Mouse (Mus musculus) granulocyte monocyte progenitor cell, adult 5-6 weeks (primary cell): ENCODE data around the gene Wnt1. TPM values are rescaled to one million over a fixed set of nuclear protein-coding genes. Genes with fewer than 3 reads are reported as not detected.
"Not testable (repeated sequence)": the region's sequence is repeated elsewhere in the genome, so short reads cannot be mapped to it uniquely, and the experiment has no call there.

Experiments
- ATAC-seq: replicated peaks from 2 replicates; pipeline ENCODE4 v1.8.0; 2016; ENCODE audit warnings: mild to moderate bottlenecking, moderate TSS enrichment, inconsistent platforms; ENCODE audit not compliant: poor library complexity, severe bottlenecking
- total RNA-seq, 2 experiments: library from RNA; stranded (forward) in 1 of 2; stranded (reverse) in 1 of 2; fragments of 200-712, 200-1000 nt in 1 of 2; fragments of >200 nt in 1 of 2; fragmentation: Nextera tagmentation in 1 of 2; gene quantifications; 2 replicates each; pipeline ENCODE4 v1.2.3; 2014 to 2017

The Wnt1 gene
- total RNA-seq (2014; fragmentation: Nextera tagmentation) (not detected in 2 replicates), total RNA-seq (2017) (not detected in 2 replicates)

GRCm38 (mm10) chr15:98789661-98790535 is at the start of gene Wnt1:
Gene Wnt1, plus strand, starts transcription at chr15:98789857.
- 0 out of 2 replicates have a peak, but pooled peaks have one; percentile 2 for ATAC-seq

- ATAC-seq, result no peak
Observed at GRCm38 (mm10) chr15:98740219-98740618, 49.4 kb upstream of the Wnt1 start.

- ATAC-seq, result no peak
Observed at GRCm38 (mm10) chr15:98742766-98743428, 46.8 kb upstream of the Wnt1 start.

GRCm38 (mm10) chr15:98743863-98744262 is 45.8 kb upstream of the Wnt1 start:
- ATAC-seq, result not testable (repeated sequence)

GRCm38 (mm10) chr15:98746344-98746965 is 43.2 kb upstream of the Wnt1 start:
- ATAC-seq, result no peak

GRCm38 (mm10) chr15:98747296-98747695 is 42.4 kb upstream of the Wnt1 start:
- ATAC-seq, result no peak

- ATAC-seq, result no peak
Observed at GRCm38 (mm10) chr15:98749093-98749492, 40.6 kb upstream of the Wnt1 start.

GRCm38 (mm10) chr15:98753021-98753423 is 36.6 kb upstream of the Wnt1 start:
- no peak for ATAC-seq

- no peak for ATAC-seq
Observed at GRCm38 (mm10) chr15:98754125-98754524, 35.5 kb upstream of the Wnt1 start.

- ATAC-seq, result peak; percentile 67
Observed at GRCm38 (mm10) chr15:98762201-98762621, 27.4 kb upstream of the Wnt1 start.

- peak; percentile 88 for ATAC-seq
Observed at GRCm38 (mm10) chr15:98762670-98763529, 26.8 kb upstream of the Wnt1 start, which contains the start of gene Arf3. Gene Arf3, minus strand, starts transcription at chr15:98763214.

- no peak for ATAC-seq
Observed at GRCm38 (mm10) chr15:98765929-98766328, 23.7 kb upstream of the Wnt1 start.

GRCm38 (mm10) chr15:98768259-98768658 is 21.4 kb upstream of the Wnt1 start:
- ATAC-seq, result no peak

- ATAC-seq, result no peak
Observed at GRCm38 (mm10) chr15:98771813-98772425, 17.7 kb upstream of the Wnt1 start.

- ATAC-seq, result peak; percentile 77
Observed at GRCm38 (mm10) chr15:98772511-98773211, 17.0 kb upstream of the Wnt1 start.

GRCm38 (mm10) chr15:98774096-98774495 is 15.6 kb upstream of the Wnt1 start:
- no peak for ATAC-seq

GRCm38 (mm10) chr15:98775533-98775932 is 14.1 kb upstream of the Wnt1 start:
- no peak for ATAC-seq

- peak; percentile 47 for ATAC-seq
Observed at GRCm38 (mm10) chr15:98776280-98777004, 13.2 kb upstream of the Wnt1 start.
